Mouse (Mus musculus) small intestine, adult 2 months (tissue): Measurements from ENCODE around the gene Itpr3.

Experiments used
- CTCF ChIP-seq: fragments of 200-500 bp; IDR thresholded peaks from 2 replicates; pipeline ENCODE4 v1.5.1; 2012; ENCODE audit warnings: low read depth, mild to moderate bottlenecking, control low read depth, inconsistent platforms, low read length, moderate library complexity, mixed read lengths; ENCODE audit not compliant: insufficient replicate concordance, insufficient read length; ENCODE audit errors: extremely low read depth
- POLR2A ChIP-seq: fragments of 200-500 bp; IDR thresholded peaks from 2 replicates; pipeline ENCODE4 v1.6.1; 2012; ENCODE audit warnings: low read depth, mild to moderate bottlenecking, control low read depth, inconsistent platforms, low read length, moderate library complexity

DNA sequence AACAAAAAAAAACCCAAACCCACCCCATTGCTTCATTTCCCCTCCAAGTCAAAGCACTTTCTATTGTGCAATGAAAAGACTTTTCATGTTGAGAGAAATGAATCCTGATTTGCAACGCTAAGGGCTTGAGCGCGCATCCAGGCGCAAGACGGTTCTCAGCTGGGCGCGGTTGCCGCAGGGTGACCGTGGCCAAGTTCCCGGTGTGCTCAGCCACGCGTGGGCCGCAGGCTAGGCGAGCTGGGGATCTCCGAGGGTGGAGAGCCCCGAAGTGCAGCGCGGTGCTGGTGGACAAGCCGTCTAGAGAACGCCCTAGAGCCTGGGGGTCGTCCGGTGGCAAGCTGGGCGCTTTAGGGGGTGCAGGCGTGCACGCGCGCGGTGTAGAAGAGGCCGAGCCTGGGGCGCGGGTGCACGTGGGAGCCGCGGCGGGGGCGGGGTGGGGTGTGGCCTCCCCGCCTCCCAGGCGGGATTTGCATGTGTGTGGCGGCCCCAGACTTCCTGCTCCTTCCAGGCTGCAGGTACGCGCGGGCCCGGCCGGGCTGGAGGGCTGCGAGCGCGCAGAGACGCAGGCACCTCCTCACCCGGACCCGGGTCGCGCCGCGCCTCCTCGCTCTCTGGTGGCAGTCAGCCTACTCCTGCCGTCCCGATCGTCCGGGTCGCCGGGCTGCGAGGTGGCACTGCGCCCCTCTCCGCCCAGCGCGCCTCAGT lies at the start of gene Itpr3:
- TF ChIP-seq CTCF (no peak), POLR2A (peak; percentile 73)
